Mouse (Mus musculus): ENCODE data around the gene Onecut3. TPM values are rescaled to one million over a fixed set of nuclear protein-coding genes. Genes with fewer than 3 reads are reported as not detected.

Gene Onecut3
- total RNA-seq, 1 experiment: not detected

- H3K4me3 ChIP-seq (ENCODE audit: insufficient read depth in 1 of 2, low read depth in 1 of 2, low read length in 2 of 2, poor library complexity in 1 of 2, severe bottlenecking in 1 of 2): no peak overlapping the region
- in situ Hi-C loops (cut with MboI; ENCODE audit: low sequenced_read_pairs in 2 of 2, unreplicated experiment in 2 of 2): no loop called here
- peaks cover 0 to 4% of the 10 kb centered on the region in 2 experiments; a peak in 1 of 4 replicates for H3K4me1 ChIP-seq (ENCODE audit: control insufficient read depth in 2 of 2, insufficient read depth in 2 of 2, low read length in 2 of 2, poor library complexity in 1 of 2)
- no peaks in the 10 kb centered on the region for H3K9me3 ChIP-seq (ENCODE audit: control insufficient read depth, insufficient read depth, low read depth, low read length)
- no peak overlapping the region for H3K9ac ChIP-seq (ENCODE audit: insufficient read depth, low read depth, low read length, poor library complexity, severe bottlenecking)
- TF ChIP-seq CHD2 (IDR thresholded peaks at IDR 0.05; ENCODE audit: low read depth, low read length): no peak
- no peak for TF ChIP-seq ZNF384 (IDR thresholded peaks at IDR 0.05; ENCODE audit: low read depth, low read length)
- TF ChIP-seq ZC3H11A (IDR thresholded peaks at IDR 0.05; ENCODE audit: borderline replicate concordance, low read depth, low read length): no peak
- no peak for TF ChIP-seq MAFK (IDR thresholded peaks at IDR 0.05; ENCODE audit: insufficient read depth, low read depth, low read length)
- no peak for TF ChIP-seq HCFC1 (IDR thresholded peaks at IDR 0.05; ENCODE audit: borderline replicate concordance, insufficient read depth, low read length)
- DNase-seq (ENCODE audit: low read depth, low spot score): no peak
- H3K36me3 ChIP-seq (ENCODE audit: control insufficient read depth, insufficient read depth, low read length, poor library complexity, severe bottlenecking): no peaks in the 10 kb centered on the region
- no peak overlapping the region for H3K27ac ChIP-seq (ENCODE audit: insufficient read depth, low read depth, low read length, poor library complexity, severe bottlenecking)
Observed at GRCm38 (mm10) chr10:80496421-80496820, 1.8 kb downstream of the Onecut3 start.

DNA sequence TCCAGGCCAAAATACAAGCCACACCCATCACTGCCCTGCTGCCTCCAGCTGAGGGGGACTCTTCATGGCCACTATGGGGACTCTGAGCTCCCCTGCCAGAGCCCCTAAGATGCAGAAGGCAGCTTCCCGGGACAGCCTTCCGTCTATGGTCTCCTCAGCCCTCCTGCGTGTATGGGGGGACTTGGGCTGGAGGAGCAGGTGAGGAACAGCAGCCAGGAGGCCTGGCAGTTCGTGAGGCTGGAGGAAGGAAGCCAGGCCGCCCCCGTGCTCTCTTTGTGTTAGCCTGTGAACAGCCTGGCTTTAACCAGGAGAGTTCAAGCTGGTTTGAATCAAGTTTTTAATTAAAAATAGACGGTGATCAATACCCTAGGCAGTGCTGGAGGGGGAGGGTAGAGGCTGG, 7.7 kb downstream of the Onecut3 start:
- Histone ChIP-seq H3K36me3 (ENCODE audit: control insufficient read depth, insufficient read depth, low read length, poor library complexity, severe bottlenecking) (no peaks in the 10 kb centered on the region), H3K4me1 (ENCODE audit: control insufficient read depth in 2 of 2, insufficient read depth in 2 of 2, low read length in 2 of 2, poor library complexity in 1 of 2) (peaks cover 0 to 3% of the 10 kb centered on the region in 2 experiments; a peak in 1 of 4 replicates), H3K9ac (ENCODE audit: insufficient read depth, low read depth, low read length, poor library complexity, severe bottlenecking) (no peak overlapping the region), H3K4me3 (ENCODE audit: insufficient read depth in 1 of 2, low read depth in 1 of 2, low read length in 2 of 2, poor library complexity in 1 of 2, severe bottlenecking in 1 of 2) (no peak overlapping the region), H3K9me3 (ENCODE audit: control insufficient read depth, insufficient read depth, low read depth, low read length) (no peaks in the 10 kb centered on the region), H3K27ac (ENCODE audit: insufficient read depth, low read depth, low read length, poor library complexity, severe bottlenecking) (no peak overlapping the region)
- in situ Hi-C loops (cut with MboI; ENCODE audit: low sequenced_read_pairs in 2 of 2, unreplicated experiment in 2 of 2): no loop called here
- no peak for DNase-seq (ENCODE audit: low read depth, low spot score)
- TF ChIP-seq ZC3H11A (IDR thresholded peaks at IDR 0.05; ENCODE audit: borderline replicate concordance, low read depth, low read length) (no peak), MAFK (IDR thresholded peaks at IDR 0.05; ENCODE audit: insufficient read depth, low read depth, low read length) (no peak), CHD2 (IDR thresholded peaks at IDR 0.05; ENCODE audit: low read depth, low read length) (no peak), ZNF384 (IDR thresholded peaks at IDR 0.05; ENCODE audit: low read depth, low read length) (no peak), HCFC1 (IDR thresholded peaks at IDR 0.05; ENCODE audit: borderline replicate concordance, insufficient read depth, low read length) (no peak)

- in situ Hi-C loops (cut with MboI; ENCODE audit: low sequenced_read_pairs in 2 of 2, unreplicated experiment in 2 of 2): no loop called here
- no peaks in the 10 kb centered on the region for H3K36me3 ChIP-seq (ENCODE audit: control insufficient read depth, insufficient read depth, low read length, poor library complexity, severe bottlenecking)
- H3K4me1 ChIP-seq (ENCODE audit: control insufficient read depth in 2 of 2, insufficient read depth in 2 of 2, low read length in 2 of 2, poor library complexity in 1 of 2): peaks cover 0 to 3% of the 10 kb centered on the region in 2 experiments; a peak in 1 of 4 replicates
- H3K4me3 ChIP-seq (ENCODE audit: insufficient read depth in 1 of 2, low read depth in 1 of 2, low read length in 2 of 2, poor library complexity in 1 of 2, severe bottlenecking in 1 of 2): no peak overlapping the region
- H3K27ac ChIP-seq (ENCODE audit: insufficient read depth, low read depth, low read length, poor library complexity, severe bottlenecking): no peak overlapping the region
- no peak overlapping the region for H3K9ac ChIP-seq (ENCODE audit: insufficient read depth, low read depth, low read length, poor library complexity, severe bottlenecking)
- no peak for DNase-seq (ENCODE audit: low read depth, low spot score)
- TF ChIP-seq MAFK (IDR thresholded peaks at IDR 0.05; ENCODE audit: insufficient read depth, low read depth, low read length) (no peak), ZNF384 (IDR thresholded peaks at IDR 0.05; ENCODE audit: low read depth, low read length) (no peak), HCFC1 (IDR thresholded peaks at IDR 0.05; ENCODE audit: borderline replicate concordance, insufficient read depth, low read length) (no peak), CHD2 (IDR thresholded peaks at IDR 0.05; ENCODE audit: low read depth, low read length) (no peak), ZC3H11A (IDR thresholded peaks at IDR 0.05; ENCODE audit: borderline replicate concordance, low read depth, low read length) (no peak)
- no peaks in the 10 kb centered on the region for H3K9me3 ChIP-seq (ENCODE audit: control insufficient read depth, insufficient read depth, low read depth, low read length)
Observed at GRCm38 (mm10) chr10:80502819-80503314, 8.2 kb downstream of the Onecut3 start.

- no peak for DNase-seq (ENCODE audit: low read depth, low spot score)
- no peak overlapping the region; a peak in 1 of 4 replicates for H3K4me3 ChIP-seq (ENCODE audit: insufficient read depth in 1 of 2, low read depth in 1 of 2, low read length in 2 of 2, poor library complexity in 1 of 2, severe bottlenecking in 1 of 2)
Observed at GRCm38 (mm10) chr10:80503599-80504220, 9.1 kb downstream of the Onecut3 start.

More at GRCm38 (mm10) chr10:80503599-80504220, 9.1 kb downstream of the Onecut3 start:
- TF ChIP-seq HCFC1 (IDR thresholded peaks at IDR 0.05; ENCODE audit: borderline replicate concordance, insufficient read depth, low read length) (no peak), CHD2 (IDR thresholded peaks at IDR 0.05; ENCODE audit: low read depth, low read length) (no peak), ZNF384 (IDR thresholded peaks at IDR 0.05; ENCODE audit: low read depth, low read length) (no peak), ZC3H11A (IDR thresholded peaks at IDR 0.05; ENCODE audit: borderline replicate concordance, low read depth, low read length) (no peak), MAFK (IDR thresholded peaks at IDR 0.05; ENCODE audit: insufficient read depth, low read depth, low read length) (no peak)
- H3K9me3 ChIP-seq (ENCODE audit: control insufficient read depth, insufficient read depth, low read depth, low read length): no peaks in the 10 kb centered on the region
- H3K9ac ChIP-seq (ENCODE audit: insufficient read depth, low read depth, low read length, poor library complexity, severe bottlenecking): no peak overlapping the region
- no peak overlapping the region for H3K27ac ChIP-seq (ENCODE audit: insufficient read depth, low read depth, low read length, poor library complexity, severe bottlenecking)
- H3K36me3 ChIP-seq (ENCODE audit: control insufficient read depth, insufficient read depth, low read length, poor library complexity, severe bottlenecking): no peaks in the 10 kb centered on the region
- in situ Hi-C loops (cut with MboI; ENCODE audit: low sequenced_read_pairs in 2 of 2, unreplicated experiment in 2 of 2): no loop called here
- peaks cover 0 to 3% of the 10 kb centered on the region in 2 experiments; a peak in 1 of 4 replicates for H3K4me1 ChIP-seq (ENCODE audit: control insufficient read depth in 2 of 2, insufficient read depth in 2 of 2, low read length in 2 of 2, poor library complexity in 1 of 2)

All from ES-E14 (cell line).